Mouse (Mus musculus) lung, embryonic 16.5 days (tissue): Measurements from ENCODE around the gene Ptger3. TPM values are rescaled to one million over a fixed set of nuclear protein-coding genes. Genes with fewer than 3 reads are reported as not detected.
A peak's percentile ranks its signal among the peaks of the same experiment; 100 is the strongest.

Source experiments
- ATAC-seq: fragments of 200-750 bp; cut with Nextera tagmentation; 2 replicates; pipeline ENCODE4 v1.8.0; 2017; ENCODE audit warnings: low read depth, mild to moderate bottlenecking, moderate library complexity
- H3K27ac ChIP-seq: fragments of 300-500 bp; sonication (generic); 2 replicates; pipeline ENCODE4 v1.5.1; 2014; ENCODE audit warnings: mild to moderate bottlenecking, control low read depth, low read length
- H3K27me3 ChIP-seq: fragments of 300-500 bp; sonication (generic); 2 replicates; pipeline ENCODE4 v1.6.1; 2014; ENCODE audit warnings: low read depth, low read length, mixed read lengths; ENCODE audit not compliant: control insufficient read depth, insufficient read depth
- H3K36me3 ChIP-seq: fragments of 300-500 bp; sonication (generic); 2 replicates; pipeline ENCODE4 v1.6.1; 2014; ENCODE audit warnings: low read length; ENCODE audit not compliant: control insufficient read depth, insufficient read depth
- H3K4me1 ChIP-seq: fragments of 300-500 bp; sonication (generic); replicated peaks from 2 replicates; pipeline ENCODE4 v1.6.1; 2014; ENCODE audit warnings: low read length, mixed read lengths; ENCODE audit not compliant: control insufficient read depth, insufficient read depth
- H3K4me2 ChIP-seq: fragments of 300-500 bp; sonication (generic); 2 replicates; pipeline ENCODE4 v1.6.1; 2014; ENCODE audit warnings: low read depth, low read length, control low read depth
- H3K4me3 ChIP-seq: fragments of 300-500 bp; sonication (generic); 2 replicates; pipeline ENCODE4 v1.5.1; 2014; ENCODE audit warnings: mild to moderate bottlenecking, low read length, control low read depth
- H3K9ac ChIP-seq: fragments of 300-500 bp; sonication (generic); 2 replicates; pipeline ENCODE4 v1.6.1; 2014; ENCODE audit warnings: low read length, control low read depth
- H3K9me3 ChIP-seq: fragments of 300-500 bp; sonication (generic); 2 replicates; pipeline ENCODE4 v1.6.1; 2016; ENCODE audit warnings: low read length; ENCODE audit not compliant: control insufficient read depth
- WGBS: fragments of 180-500 bp; shearing (Covaris S2); extraction: QIAGEN DNeasy Blood & Tissue Kit; methylation state at CpG from one replicate; pipeline ENCODE4 v1.1.7; 2014; 5-methylcytosine and 5-hydroxymethylcytosine counted together
- polyA plus RNA-seq: library from polyadenylated mRNA; unstranded; fragments of >200 nt; fragmentation: Nextera tagmentation; extraction: Ambion mirVana; gene quantifications from 2 replicates; pipeline ENCODE4 v1.2.1, GENCODE M21; 2015

Gene Ptger3
- polyA plus RNA-seq, 1 experiment from 2014 or later: 13.9 TPM

- Histone ChIP-seq H3K9ac (no peak overlapping the region), H3K27me3 (no peaks in the 10 kb centered on the region), H3K4me2 (no peak overlapping the region), H3K4me3 (no peak overlapping the region), H3K9me3 (no peaks in the 10 kb centered on the region), H3K4me1 (no peaks in the 10 kb centered on the region), H3K27ac (no peak overlapping the region), H3K36me3 (peaks cover 28% of the 10 kb centered on the region)
- no peak for ATAC-seq
- WGBS: 96% methylated on average over 3 of the region's 3 CpGs
Observed at GRCm38 (mm10) chr3:157549758-157550600, 16.7 kb upstream of the Ptger3 start.

DNA sequence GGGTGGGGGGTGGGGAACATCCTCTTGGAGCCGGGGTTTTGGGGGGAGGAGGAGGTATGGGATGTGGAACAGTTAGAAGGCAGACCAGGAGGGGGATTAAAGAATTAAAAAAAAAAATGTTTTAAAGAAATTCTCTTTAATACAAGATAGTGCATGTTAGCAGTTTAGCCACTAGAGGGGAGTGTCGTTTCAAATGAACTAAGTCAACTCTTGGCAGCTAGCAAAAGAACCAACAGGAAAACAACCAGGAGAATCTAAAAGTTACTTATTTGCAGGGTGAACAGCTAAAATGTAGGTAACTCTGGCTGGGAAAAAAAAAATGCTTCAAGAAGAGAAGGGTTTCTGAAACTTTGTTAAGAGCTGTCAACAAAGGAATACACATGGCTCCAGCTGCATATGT is 1.5 kb upstream of the Ptger3 start:
- WGBS: 10% methylated on average over 2 of the region's 2 CpGs

DNA sequence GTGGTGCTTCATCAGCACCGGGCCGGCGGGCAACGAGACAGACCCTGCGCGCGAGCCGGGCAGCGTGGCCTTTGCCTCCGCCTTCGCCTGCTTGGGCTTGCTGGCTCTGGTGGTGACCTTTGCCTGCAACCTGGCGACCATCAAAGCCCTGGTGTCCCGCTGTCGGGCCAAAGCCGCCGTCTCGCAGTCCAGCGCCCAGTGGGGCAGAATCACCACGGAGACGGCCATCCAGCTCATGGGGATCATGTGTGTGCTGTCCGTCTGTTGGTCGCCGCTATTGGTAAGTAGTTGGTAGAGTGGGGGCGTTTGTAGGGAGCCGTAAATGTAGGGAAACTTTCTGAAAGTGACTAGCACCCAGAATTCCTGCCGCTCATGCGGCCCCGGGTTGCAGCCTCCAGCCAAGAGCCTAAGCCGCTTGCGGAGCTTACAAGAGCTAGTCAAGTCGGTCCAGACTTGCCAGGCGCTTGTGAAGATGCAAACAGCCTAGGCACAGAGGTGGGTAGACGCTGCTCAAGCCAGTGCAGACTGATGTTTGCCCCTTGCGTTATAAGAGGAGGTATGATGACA is 957 bp downstream of the Ptger3 start:
- Histone ChIP-seq H3K4me3 (peak overlapping the region; percentile 58), H3K4me1 (peaks cover 10% of the 10 kb centered on the region), H3K9me3 (no peaks in the 10 kb centered on the region), H3K27ac (no peak overlapping the region), H3K4me2 (peak overlapping the region; percentile 86), H3K36me3 (no peaks in the 10 kb centered on the region), H3K27me3 (peaks cover 30% of the 10 kb centered on the region), H3K9ac (peak overlapping the region; percentile 42)
- ATAC-seq: peak; percentile 23; the same call in 1 of the 2 replicates
- 1% methylated on average over 34 of the region's 34 CpGs for WGBS

More for the DNA sequence above, 1.5 kb upstream of the Ptger3 start:
- Histone ChIP-seq H3K4me1 (peaks cover 10% of the 10 kb centered on the region), H3K4me2 (no peak overlapping the region), H3K27me3 (peaks cover 30% of the 10 kb centered on the region), H3K4me3 (no peak overlapping the region), H3K9ac (no peak overlapping the region), H3K36me3 (no peaks in the 10 kb centered on the region), H3K9me3 (no peaks in the 10 kb centered on the region), H3K27ac (no peak overlapping the region)
- no peak for ATAC-seq

DNA sequence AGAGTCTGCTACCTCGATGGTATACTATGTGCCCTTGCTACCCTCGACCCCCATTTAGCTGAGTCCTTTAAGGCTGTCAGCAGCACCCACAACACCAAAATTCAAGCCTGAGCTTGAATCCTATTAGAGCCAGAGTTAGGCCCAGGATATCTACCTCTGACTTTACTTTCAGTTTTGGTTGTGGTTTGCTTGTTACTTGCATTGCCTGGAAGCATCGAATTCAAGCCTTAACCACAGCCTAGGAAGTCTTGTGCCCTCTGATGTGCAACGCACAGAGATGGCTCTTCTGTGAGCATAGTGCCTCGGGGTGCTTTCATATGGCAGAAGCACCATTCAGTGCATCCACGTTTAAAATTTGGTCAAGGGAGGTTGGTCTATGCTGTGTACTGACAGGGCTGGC is 5.3 kb downstream of the Ptger3 start:
- 74% methylated on average over 6 of the region's 6 CpGs for WGBS
- H3K9me3 ChIP-seq: no peaks in the 10 kb centered on the region
- no peak for ATAC-seq

GRCm38 (mm10) chr3:157575441-157576342 is 9.0 kb downstream of the Ptger3 start:
- H3K27me3 ChIP-seq: no peaks in the 10 kb centered on the region
- H3K9me3 ChIP-seq: no peaks in the 10 kb centered on the region
- no peaks in the 10 kb centered on the region for H3K36me3 ChIP-seq
- H3K4me2 ChIP-seq: no peak overlapping the region
- no peak for ATAC-seq
- H3K27ac ChIP-seq: no peak overlapping the region
- H3K4me3 ChIP-seq: no peak overlapping the region
- WGBS: 61% methylated on average over 9 of the region's 9 CpGs
- no peak overlapping the region for H3K9ac ChIP-seq
- peaks cover 7% of the 10 kb centered on the region for H3K4me1 ChIP-seq

More for the DNA sequence above, 5.3 kb downstream of the Ptger3 start:
- no peak overlapping the region for H3K27ac ChIP-seq
- H3K36me3 ChIP-seq: no peaks in the 10 kb centered on the region
- no peak overlapping the region for H3K9ac ChIP-seq
- H3K4me2 ChIP-seq: no peak overlapping the region
- peaks cover 4% of the 10 kb centered on the region for H3K4me1 ChIP-seq
- H3K4me3 ChIP-seq: no peak overlapping the region
- peaks cover 21% of the 10 kb centered on the region for H3K27me3 ChIP-seq

GRCm38 (mm10) chr3:157576343-157576722 is 9.6 kb downstream of the Ptger3 start:
- ATAC-seq: no peak
- H3K27ac ChIP-seq: no peak overlapping the region
- 72% methylated on average over 1 of the region's 1 CpGs for WGBS
- no peaks in the 10 kb centered on the region for H3K27me3 ChIP-seq
- no peak overlapping the region for H3K9ac ChIP-seq
- no peaks in the 10 kb centered on the region for H3K36me3 ChIP-seq
- H3K4me1 ChIP-seq: peaks cover 7% of the 10 kb centered on the region
- H3K4me3 ChIP-seq: no peak overlapping the region
- H3K9me3 ChIP-seq: no peaks in the 10 kb centered on the region
- H3K4me2 ChIP-seq: no peak overlapping the region

DNA sequence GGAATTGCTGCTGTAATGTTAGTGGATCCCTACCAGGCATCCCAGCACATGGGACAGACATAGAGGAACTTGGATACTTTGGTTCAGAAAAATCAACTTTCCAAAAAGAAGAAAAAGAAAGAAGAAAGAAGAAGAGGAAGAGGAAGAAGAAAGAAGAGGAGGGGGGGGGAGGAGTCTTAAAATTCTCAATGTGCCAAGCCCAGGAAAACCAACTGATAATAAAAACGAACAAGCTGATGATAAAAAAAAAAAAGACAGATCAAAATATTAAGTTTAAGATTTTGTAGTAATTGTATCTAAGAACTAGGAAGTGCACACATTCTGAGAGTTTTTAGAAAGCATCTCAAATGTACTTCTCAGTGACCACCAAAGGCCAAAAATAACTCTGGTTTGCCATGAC is 10.2 kb downstream of the Ptger3 start:
- WGBS: 67% methylated on average over 1 of the region's 1 CpGs
- Histone ChIP-seq H3K27ac (no peak overlapping the region), H3K4me1 (peaks cover 7% of the 10 kb centered on the region), H3K36me3 (no peaks in the 10 kb centered on the region), H3K4me2 (no peak overlapping the region), H3K27me3 (no peaks in the 10 kb centered on the region), H3K9ac (no peak overlapping the region), H3K4me3 (no peak overlapping the region), H3K9me3 (no peaks in the 10 kb centered on the region)
- ATAC-seq: no peak

DNA sequence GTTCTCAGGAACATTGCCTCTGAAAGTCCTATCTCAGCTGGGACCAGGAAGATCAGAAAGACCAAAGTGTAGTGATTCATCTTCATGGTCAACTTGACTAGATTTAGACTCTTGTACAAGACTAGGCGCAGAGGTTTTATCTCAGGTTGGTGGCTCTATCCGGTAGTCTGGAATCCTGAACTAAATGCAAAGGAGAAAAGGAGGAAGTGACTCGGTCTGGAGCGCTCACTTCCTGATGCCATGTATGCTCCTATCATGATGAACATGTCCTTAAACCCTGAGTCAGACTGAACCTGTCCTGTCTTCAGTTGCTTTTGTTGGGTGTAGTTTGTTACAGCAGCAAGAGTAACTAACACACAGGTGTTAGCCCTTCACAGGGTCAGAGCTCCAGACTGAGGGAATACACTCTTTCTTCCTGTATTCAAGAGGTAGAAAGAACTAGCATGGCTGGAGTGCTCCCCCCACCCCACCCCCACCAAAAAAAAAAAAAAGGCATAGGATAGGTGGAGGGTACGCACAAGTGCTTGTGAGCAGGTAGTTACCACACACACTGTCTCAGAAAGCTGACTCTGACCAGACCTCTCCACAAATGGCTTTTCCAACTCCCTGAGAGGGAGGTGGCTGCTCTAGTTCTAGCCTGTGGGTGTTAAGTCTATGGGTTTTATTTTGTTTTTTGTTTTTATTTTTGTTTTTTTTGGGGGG is 11.9 kb downstream of the Ptger3 start:
- ATAC-seq: no peak
- H3K4me1 ChIP-seq: peaks cover 7% of the 10 kb centered on the region
- WGBS: 80% methylated on average over 5 of the region's 5 CpGs
- no peaks in the 10 kb centered on the region for H3K36me3 ChIP-seq
- no peak overlapping the region for H3K4me3 ChIP-seq
- H3K4me2 ChIP-seq: no peak overlapping the region
- no peak overlapping the region for H3K27ac ChIP-seq
- no peak overlapping the region for H3K9ac ChIP-seq
- no peaks in the 10 kb centered on the region for H3K27me3 ChIP-seq
- no peaks in the 10 kb centered on the region for H3K9me3 ChIP-seq
